Mouse (Mus musculus) megakaryocyte, embryonic 14.5 days (primary cell): ENCODE results near the gene Eml6.

Source experiments
- FLI1 ChIP-seq: IDR thresholded peaks from 2 replicates; pipeline ENCODE4 v1.6.1; 2012; ENCODE audit warnings: low read length, inconsistent platforms, mixed read lengths
- GATA1 ChIP-seq: IDR thresholded peaks from 3 replicates; pipeline ENCODE4 v1.6.1; 2012; ENCODE audit warnings: mixed read lengths, low read length, inconsistent platforms, borderline replicate concordance

- TF ChIP-seq GATA1 (no peak), FLI1 (no peak)
Observed at GRCm38 (mm10) chr11:29879641-29880040, 146.2 kb downstream of the Eml6 start.
